ENCODE assay signal across 18 mouse cellular contexts in genomic region chr13:41675498-41675897, GRCm38 (mm10).
"Had no signal": no experiment of that assay in that cellular context is flagged by ENCODE, and none has a peak within 500 bp of the region (broad histone marks: within the 10 kb centered on the region; RNA-seq: fewer than 3 reads in every experiment).

No protein-coding gene starts in this region.

- H3K4me1 ChIP-seq: midbrain, embryonic 13.5 days; midbrain, embryonic 15.5 days; neural tube, embryonic 13.5 days; neural tube, embryonic 15.5 days had no signal

- H3K36me3 ChIP-seq: midbrain, embryonic 10.5 days; midbrain, embryonic 13.5 days; midbrain, embryonic 15.5 days; neural tube, embryonic 13.5 days; neural tube, embryonic 15.5 days had no signal

- H3K4me3 ChIP-seq: midbrain, embryonic 10.5 days; midbrain, embryonic 13.5 days; midbrain, embryonic 15.5 days; myocyte; neural tube, embryonic 13.5 days; neural tube, embryonic 15.5 days had no signal

- H3K4me2 ChIP-seq: lung, embryonic 14.5 days; midbrain, embryonic 13.5 days; midbrain, embryonic 15.5 days; neural tube, embryonic 13.5 days; neural tube, embryonic 15.5 days had no signal

- H3K27ac ChIP-seq: midbrain, embryonic 13.5 days; midbrain, embryonic 15.5 days; neural tube, embryonic 13.5 days; neural tube, embryonic 15.5 days had no signal

- ATAC-seq: midbrain, embryonic 13.5 days; midbrain, embryonic 15.5 days had no signal

- H3K9ac ChIP-seq: lung, embryonic 14.5 days; midbrain, embryonic 13.5 days; midbrain, embryonic 15.5 days; neural tube, embryonic 13.5 days; neural tube, embryonic 15.5 days had no signal

- H3K9me3 ChIP-seq: midbrain, embryonic 10.5 days; midbrain, embryonic 13.5 days; midbrain, embryonic 15.5 days; neural tube, embryonic 13.5 days; neural tube, embryonic 15.5 days had no signal

- DNase-seq: lung, adult 18-20 months; lung, embryonic 14.5 days; lung, postnatal 10 days; lung, postnatal 4 days; retina, postnatal 1 day; right cerebral cortex, adult 18-20 months; right cerebral cortex, postnatal 25 days; right cerebral cortex, postnatal 4 days; spleen, adult 18-20 months; thymus, adult 2 months; thymus, postnatal 25 days; thymus, postnatal 4 days had no signal

- H3K27me3 ChIP-seq: midbrain, embryonic 13.5 days; midbrain, embryonic 15.5 days; neural tube, embryonic 13.5 days; neural tube, embryonic 15.5 days had no signal
